Mouse (Mus musculus) T-helper 17 cell (primary cell): ENCODE measurements around the gene Ctu2.

ENCODE experiments used
- in situ Hi-C, 2 experiments: fragments of 300-600 bp; cut with MboI, MseI; formaldehyde crosslinking; loops; 1 replicate in 1 of 2; 2 replicates in 1 of 2; pipeline ENCODE4 v1.15.1; 2025; ENCODE audit warnings: high pct_unique_total_duplicates in 2 of 2

Ctu2 gene

DNA sequence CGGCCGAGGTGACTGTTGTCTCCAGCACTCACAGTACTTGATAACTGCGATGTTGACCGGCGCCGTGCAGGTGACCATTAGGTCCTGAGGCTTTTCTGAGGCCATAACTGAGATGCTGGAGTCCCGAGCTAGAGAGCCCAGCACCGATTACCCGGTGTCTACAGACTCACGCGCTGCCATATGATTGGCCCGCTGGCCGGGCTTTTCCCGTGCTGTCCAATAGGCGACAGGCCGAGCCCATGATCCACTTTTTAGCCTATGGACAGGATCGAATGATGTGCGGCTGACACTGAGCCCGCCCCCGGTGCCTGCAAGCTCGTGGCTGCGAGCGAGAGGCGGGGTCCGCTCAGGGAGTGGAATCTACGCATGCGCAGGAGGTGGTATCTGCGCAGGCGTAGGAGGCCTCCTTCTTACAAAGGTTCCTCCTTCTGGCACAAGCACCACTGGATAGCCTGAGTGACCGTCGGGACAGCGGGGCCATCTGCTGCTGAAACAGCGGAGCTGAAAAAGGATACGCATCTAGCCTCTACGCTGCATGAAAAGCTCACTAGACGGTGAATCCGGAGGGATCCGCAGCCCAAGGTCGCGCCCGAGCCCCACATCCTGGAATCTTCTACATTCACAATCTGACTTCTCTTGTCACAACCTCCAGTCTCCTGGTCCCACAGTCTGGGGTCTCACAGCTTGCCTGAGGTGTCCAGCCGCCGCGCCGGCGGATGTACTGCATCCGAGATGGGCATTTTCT, 32.5 kb upstream of the Ctu2 start, which contains the start of gene Mvd:
Gene Mvd, minus strand, starts transcription at position 161 of the 745 bp plus-strand sequence.
- in situ Hi-C loops: loop anchor here (10.0 to 25.0 kb wide), 3 partner anchors 856 to 1119 kb away; partner anchors contain the start of genes Fbxo31 (in 1 of the 2) and Map1lc3b (in 1 of the 2)

GRCm38 (mm10) chr8:122444058-122444748, 31.7 kb upstream of the Ctu2 start:
- in situ Hi-C loops: loop anchor here (10.0 to 25.0 kb wide), 3 partner anchors 857 to 1118 kb away; partner anchors contain the start of genes Fbxo31 (in 1 of the 2) and Map1lc3b (in 1 of the 2)

DNA sequence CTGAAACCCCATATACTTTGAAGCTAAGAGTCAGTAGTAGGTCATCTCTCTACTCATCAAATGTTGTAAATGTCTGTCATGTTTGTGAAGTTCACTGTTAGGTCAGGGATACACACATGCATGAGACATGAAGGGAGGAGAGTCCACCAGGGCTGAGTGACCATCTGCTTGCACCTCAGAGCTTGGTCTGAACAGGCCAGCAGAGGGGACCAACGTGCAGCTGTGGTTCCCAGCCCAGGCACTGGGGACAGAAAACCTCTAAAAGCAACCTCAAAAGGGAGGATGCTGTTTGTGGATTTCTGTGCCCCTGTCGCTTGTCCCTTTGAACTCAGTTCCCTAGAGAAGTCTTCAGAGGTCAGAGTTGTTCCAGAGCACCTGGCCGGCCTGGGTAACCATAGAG, 30.7 kb upstream of the Ctu2 start:
- in situ Hi-C loops: loop anchor here (10.0 to 25.0 kb wide), 3 partner anchors 858 to 1117 kb away; partner anchors contain the start of genes Fbxo31 (in 1 of the 2) and Map1lc3b (in 1 of the 2)

GRCm38 (mm10) chr8:122451161-122451703, 24.7 kb upstream of the Ctu2 start:
- in situ Hi-C loops: no loop called here

DNA sequence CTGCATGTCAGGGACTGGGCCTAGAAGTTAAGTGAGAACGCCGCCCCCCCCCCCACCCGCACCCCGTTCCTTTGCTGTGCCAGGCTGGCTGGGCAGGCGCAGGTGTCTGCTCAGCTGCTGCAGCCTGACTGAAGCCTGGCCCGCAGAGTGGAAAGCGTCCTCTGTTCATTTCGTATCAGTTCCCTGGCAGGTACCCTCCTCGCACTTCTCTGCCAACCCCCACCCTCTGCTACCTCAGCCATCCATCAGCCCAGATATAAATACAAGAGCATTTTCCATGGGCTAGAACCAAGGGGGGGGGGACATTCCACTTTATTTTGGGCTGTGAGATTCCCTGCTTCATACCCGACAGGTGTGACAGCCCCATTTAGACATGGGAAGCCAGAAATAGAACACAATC, 23.8 kb upstream of the Ctu2 start:
- in situ Hi-C loops: no loop called here

DNA sequence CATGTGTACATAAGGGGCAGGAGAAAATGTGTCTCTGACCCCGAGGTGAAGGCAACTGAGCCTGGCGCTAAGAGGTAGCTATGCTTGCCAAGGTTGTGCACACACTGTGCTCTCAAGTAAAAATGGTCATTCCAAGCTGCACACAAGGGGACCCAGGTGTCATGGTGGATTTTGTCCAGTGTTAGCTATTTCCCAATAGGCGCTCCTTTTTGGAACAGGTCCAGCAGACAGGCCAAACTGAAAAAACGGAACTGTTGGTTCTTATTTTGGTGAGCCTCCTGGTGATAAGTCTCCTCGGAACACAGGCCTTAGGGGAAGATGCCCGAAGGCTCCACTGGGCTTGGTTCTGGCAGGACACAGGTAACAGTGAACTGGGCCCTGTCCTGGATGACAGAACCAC, 21.5 kb upstream of the Ctu2 start:
- in situ Hi-C loops: no loop called here

DNA sequence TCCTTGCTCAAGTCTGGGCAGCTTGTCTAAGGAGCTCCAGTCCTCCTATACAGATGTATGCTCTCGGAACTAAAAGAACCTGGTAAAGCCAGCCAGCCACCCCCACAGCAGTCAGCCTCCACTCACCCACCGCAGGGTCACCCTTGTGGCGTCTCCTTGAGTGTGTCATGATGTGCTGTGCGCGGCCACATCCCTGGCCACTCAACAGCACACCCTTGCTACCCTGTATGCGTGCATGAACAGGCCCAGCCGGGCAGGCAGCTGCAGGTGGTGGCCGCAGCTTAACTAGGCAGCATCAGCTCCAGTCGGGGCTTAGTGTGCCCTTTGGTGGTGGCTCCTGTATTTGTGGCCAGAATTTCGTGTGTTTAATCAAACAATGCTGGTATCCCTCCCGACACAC, 18.8 kb upstream of the Ctu2 start:
- in situ Hi-C loops: no loop called here

- in situ Hi-C loops: no loop called here
These were observed 16.6 kb upstream of the Ctu2 start for GRCm38 (mm10) chr8:122459218-122459900.

- in situ Hi-C loops: no loop called here
These were observed 16.0 kb upstream of the Ctu2 start for GRCm38 (mm10) chr8:122459990-122460389.

- in situ Hi-C loops: no loop called here
These were observed 15.1 kb upstream of the Ctu2 start, which contains the start of gene Snai3 for GRCm38 (mm10) chr8:122460524-122461472. Gene Snai3 (minus strand): TSS chr8:122460733.

- in situ Hi-C loops: no loop called here
These were observed 14.3 kb upstream of the Ctu2 start for GRCm38 (mm10) chr8:122461473-122462148.

DNA sequence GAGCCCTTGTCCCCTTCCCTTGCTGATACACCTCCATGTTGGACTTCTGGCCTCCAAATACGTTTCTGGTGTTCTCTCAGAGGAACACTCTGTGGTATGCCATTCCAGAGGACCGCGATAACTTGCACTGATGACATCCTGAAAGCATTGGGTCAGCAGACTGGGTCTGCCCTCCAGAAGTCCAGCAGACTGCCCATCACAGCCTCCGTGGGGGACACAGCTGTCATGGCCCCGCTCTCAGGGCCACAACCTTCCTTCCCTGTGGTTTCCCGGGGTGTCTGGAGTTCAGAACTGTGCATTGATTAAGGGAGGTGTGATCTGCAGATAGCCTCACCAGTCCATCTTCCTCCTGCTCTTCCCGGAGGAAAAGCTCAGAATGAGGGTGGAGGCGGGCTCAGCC, 13.4 kb upstream of the Ctu2 start:
- in situ Hi-C loops: no loop called here

GRCm38 (mm10) chr8:122463651-122464640, 12.0 kb upstream of the Ctu2 start:
- in situ Hi-C loops: no loop called here

- in situ Hi-C loops: no loop called here
These were observed 11.0 kb upstream of the Ctu2 start for GRCm38 (mm10) chr8:122464985-122465384.

DNA sequence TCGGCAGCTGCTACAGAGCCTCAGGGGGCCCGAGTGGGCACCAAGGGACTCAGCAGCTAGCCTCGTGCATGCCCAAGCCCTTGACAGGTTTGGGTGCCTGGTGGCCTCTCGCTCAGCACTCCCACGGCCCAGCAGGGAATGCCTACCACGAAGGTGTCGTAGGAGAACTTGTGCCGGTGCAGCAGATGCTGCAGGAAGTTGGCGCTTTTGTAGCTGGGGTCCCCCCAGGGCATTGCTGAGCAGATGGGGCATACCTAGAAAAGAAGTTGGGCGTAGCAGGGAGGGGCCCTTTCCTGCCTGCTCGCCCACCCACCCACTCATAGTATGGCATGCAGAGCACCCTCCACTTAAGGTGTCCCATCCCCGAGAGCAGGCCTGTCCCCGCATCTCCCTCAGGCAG, 8.1 kb upstream of the Ctu2 start:
- in situ Hi-C loops: no loop called here

- in situ Hi-C loops: no loop called here
These were observed 6.5 kb upstream of the Ctu2 start for GRCm38 (mm10) chr8:122469407-122469806.

- in situ Hi-C loops: loop anchor here (5.0 kb wide), 1 partner anchor 38 kb away; the partner anchor contains the start of gene Cyba (in 2 of the 2)
These were observed 6.0 kb upstream of the Ctu2 start for GRCm38 (mm10) chr8:122469965-122470364.

- in situ Hi-C loops: loop anchor here (5.0 kb wide), 1 partner anchor 38 kb away; the partner anchor contains the start of gene Cyba (in 2 of the 2)
These were observed 5.3 kb upstream of the Ctu2 start for GRCm38 (mm10) chr8:122470691-122471090.
